Mouse (Mus musculus): Measurements from ENCODE around the gene A930033H14Rik. TPM values are rescaled to one million over a fixed set of nuclear protein-coding genes. Genes with fewer than 3 reads are reported as not detected.

The A930033H14Rik gene
- polyA plus RNA-seq, 1 experiment, result 1.0 TPM

GRCm38 (mm10) chr10:69208705-69209104, 4.2 kb downstream of the A930033H14Rik start:
- 89% methylated on average over 3 of the region's 3 CpGs for WGBS
- Histone ChIP-seq H3K4me1 (ENCODE audit: control insufficient read depth, insufficient read depth, low read length) (peaks cover 6% of the 10 kb centered on the region), H3K4me3 (replicated peaks; ENCODE audit: extremely low read depth, low read depth, low read length) (no peak overlapping the region)
- DNase-seq, result no peak
- TF ChIP-seq CTCF (IDR thresholded peaks at IDR 0.05; ENCODE audit: insufficient read depth, low read length) (no peak), POLR2A (IDR thresholded peaks at IDR 0.05; ENCODE audit: borderline replicate concordance, extremely low read depth, low read depth, low read length) (no peak)

- WGBS, result 82% methylated on average over 15 of the region's 15 CpGs
- no peak for DNase-seq
- no peak overlapping the region for H3K4me3 ChIP-seq (replicated peaks; ENCODE audit: extremely low read depth, low read depth, low read length)
- TF ChIP-seq POLR2A (IDR thresholded peaks at IDR 0.05; ENCODE audit: borderline replicate concordance, extremely low read depth, low read depth, low read length) (no peak), CTCF (IDR thresholded peaks at IDR 0.05; ENCODE audit: insufficient read depth, low read length) (no peak)
- H3K4me1 ChIP-seq (ENCODE audit: control insufficient read depth, insufficient read depth, low read length), result peaks cover 4% of the 10 kb centered on the region; the same call in 1 of the 2 replicates
Observed at GRCm38 (mm10) chr10:69207981-69208630, 4.8 kb downstream of the A930033H14Rik start.

DNA sequence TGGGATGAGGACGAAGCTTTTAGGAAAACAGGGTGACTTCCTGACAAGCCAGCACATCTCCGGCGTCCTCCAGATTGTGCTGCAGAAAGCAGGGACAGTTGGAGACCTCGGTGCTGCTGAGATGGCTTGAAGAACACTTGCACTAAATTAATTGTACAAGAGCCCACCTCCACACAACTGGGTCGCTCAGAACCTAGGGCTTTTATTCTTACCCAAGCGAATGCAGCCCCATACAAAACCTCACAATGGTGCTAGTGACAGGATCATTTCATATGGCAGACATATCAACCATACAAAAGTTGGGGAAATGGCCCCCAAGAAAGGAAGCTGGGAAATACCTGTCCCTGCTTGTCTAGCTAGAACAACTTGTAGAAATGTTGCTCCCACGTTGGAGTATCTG, 5.4 kb downstream of the A930033H14Rik start:
- Histone ChIP-seq H3K4me3 (replicated peaks; ENCODE audit: extremely low read depth, low read depth, low read length) (no peak overlapping the region), H3K4me1 (ENCODE audit: control insufficient read depth, insufficient read depth, low read length) (peaks cover 4% of the 10 kb centered on the region; the same call in 1 of the 2 replicates)
- DNase-seq, result no peak
- TF ChIP-seq POLR2A (IDR thresholded peaks at IDR 0.05; ENCODE audit: borderline replicate concordance, extremely low read depth, low read depth, low read length), result no peak
- TF ChIP-seq CTCF (IDR thresholded peaks at IDR 0.05; ENCODE audit: insufficient read depth, low read length), result no peak
- 76% methylated on average over 7 of the region's 7 CpGs for WGBS

GRCm38 (mm10) chr10:69206081-69206480, 6.8 kb downstream of the A930033H14Rik start:
- no peaks in the 10 kb centered on the region; the same call in 1 of the 2 replicates for H3K4me1 ChIP-seq (ENCODE audit: control insufficient read depth, insufficient read depth, low read length)
- no peak for TF ChIP-seq CTCF (IDR thresholded peaks at IDR 0.05; ENCODE audit: insufficient read depth, low read length)
- no peak for TF ChIP-seq POLR2A (IDR thresholded peaks at IDR 0.05; ENCODE audit: borderline replicate concordance, extremely low read depth, low read depth, low read length)
- H3K4me3 ChIP-seq (replicated peaks; ENCODE audit: extremely low read depth, low read depth, low read length), result no peak overlapping the region
- no peak for DNase-seq
- WGBS, result 71% methylated on average over 6 of the region's 6 CpGs

DNA sequence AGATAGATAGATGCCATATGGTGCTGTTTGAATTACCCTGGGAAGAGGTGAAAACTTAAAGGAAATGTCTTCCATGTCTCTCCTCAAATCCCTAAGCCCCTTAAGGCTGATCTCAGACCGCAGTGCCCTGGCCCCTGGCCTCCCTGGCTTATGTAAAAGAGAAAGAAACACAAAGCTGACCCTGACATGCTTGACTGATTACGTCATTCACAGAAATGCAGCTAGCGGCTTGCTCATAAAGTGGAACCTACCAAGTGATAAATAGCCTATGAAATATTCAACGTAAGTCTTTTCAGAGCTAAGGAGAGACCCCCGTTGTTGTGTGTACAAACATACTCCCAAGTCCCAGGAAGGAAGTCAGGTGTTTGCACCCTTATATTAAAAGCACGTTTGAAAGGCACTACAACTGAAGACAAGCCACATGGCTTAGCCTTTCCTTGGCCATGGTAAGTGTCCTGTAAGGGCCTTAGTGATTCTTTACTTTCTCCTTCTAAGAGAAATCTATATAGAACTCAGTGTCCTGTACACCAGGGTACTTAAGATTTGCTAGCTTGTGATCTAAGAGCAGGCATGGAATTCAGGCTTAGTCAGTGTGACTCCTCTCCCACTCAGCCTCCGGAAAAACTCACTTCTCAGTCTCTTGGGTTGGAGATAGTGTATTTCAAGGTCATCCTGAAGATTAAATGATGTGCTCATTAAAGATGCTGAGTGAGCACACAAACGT, 8.1 kb downstream of the A930033H14Rik start:
- TF ChIP-seq POLR2A (IDR thresholded peaks at IDR 0.05; ENCODE audit: borderline replicate concordance, extremely low read depth, low read depth, low read length) (no peak), CTCF (IDR thresholded peaks at IDR 0.05; ENCODE audit: insufficient read depth, low read length) (no peak)
- DNase-seq, result no peak
- H3K4me3 ChIP-seq (replicated peaks; ENCODE audit: extremely low read depth, low read depth, low read length), result no peak overlapping the region
- H3K4me1 ChIP-seq (ENCODE audit: control insufficient read depth, insufficient read depth, low read length), result no peaks in the 10 kb centered on the region; the same call in 1 of the 2 replicates
- 26% methylated on average over 8 of the region's 8 CpGs for WGBS

GRCm38 (mm10) chr10:69193721-69194120, 19.2 kb downstream of the A930033H14Rik start:
- no peak for DNase-seq
- WGBS, result 91% methylated on average over 10 of the region's 10 CpGs
- TF ChIP-seq CTCF (IDR thresholded peaks at IDR 0.05; ENCODE audit: insufficient read depth, low read length) (no peak), POLR2A (IDR thresholded peaks at IDR 0.05; ENCODE audit: borderline replicate concordance, extremely low read depth, low read depth, low read length) (no peak)
- Histone ChIP-seq H3K4me3 (replicated peaks; ENCODE audit: extremely low read depth, low read depth, low read length) (no peak overlapping the region), H3K4me1 (ENCODE audit: control insufficient read depth, insufficient read depth, low read length) (no peaks in the 10 kb centered on the region)

DNA sequence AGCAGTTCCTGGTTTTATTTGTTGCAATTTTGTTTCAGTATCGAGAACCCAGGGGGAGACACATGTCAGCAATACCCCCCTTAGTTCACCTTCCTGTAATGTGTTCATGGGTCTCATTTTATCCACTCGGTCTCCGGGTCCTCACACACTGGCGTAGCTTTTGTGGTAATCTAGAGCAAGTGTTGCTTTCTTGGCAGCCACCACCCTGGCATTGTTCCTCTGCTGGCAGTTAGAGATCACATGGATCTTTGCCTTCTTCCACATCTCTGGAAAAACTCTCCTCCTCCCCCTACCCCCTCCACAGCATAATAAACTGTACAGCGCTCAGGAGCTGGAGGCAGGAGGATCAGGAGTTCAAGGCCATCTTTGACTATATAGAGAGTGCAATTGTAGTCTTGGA, 20.6 kb downstream of the A930033H14Rik start:
- 67% methylated on average over 5 of the region's 5 CpGs for WGBS
- H3K4me1 ChIP-seq (ENCODE audit: control insufficient read depth, insufficient read depth, low read length), result no peaks in the 10 kb centered on the region
- TF ChIP-seq POLR2A (IDR thresholded peaks at IDR 0.05; ENCODE audit: borderline replicate concordance, extremely low read depth, low read depth, low read length) (no peak), CTCF (IDR thresholded peaks at IDR 0.05; ENCODE audit: insufficient read depth, low read length) (no peak)
- H3K4me3 ChIP-seq (replicated peaks; ENCODE audit: extremely low read depth, low read depth, low read length), result no peak overlapping the region
- no peak for DNase-seq

DNA sequence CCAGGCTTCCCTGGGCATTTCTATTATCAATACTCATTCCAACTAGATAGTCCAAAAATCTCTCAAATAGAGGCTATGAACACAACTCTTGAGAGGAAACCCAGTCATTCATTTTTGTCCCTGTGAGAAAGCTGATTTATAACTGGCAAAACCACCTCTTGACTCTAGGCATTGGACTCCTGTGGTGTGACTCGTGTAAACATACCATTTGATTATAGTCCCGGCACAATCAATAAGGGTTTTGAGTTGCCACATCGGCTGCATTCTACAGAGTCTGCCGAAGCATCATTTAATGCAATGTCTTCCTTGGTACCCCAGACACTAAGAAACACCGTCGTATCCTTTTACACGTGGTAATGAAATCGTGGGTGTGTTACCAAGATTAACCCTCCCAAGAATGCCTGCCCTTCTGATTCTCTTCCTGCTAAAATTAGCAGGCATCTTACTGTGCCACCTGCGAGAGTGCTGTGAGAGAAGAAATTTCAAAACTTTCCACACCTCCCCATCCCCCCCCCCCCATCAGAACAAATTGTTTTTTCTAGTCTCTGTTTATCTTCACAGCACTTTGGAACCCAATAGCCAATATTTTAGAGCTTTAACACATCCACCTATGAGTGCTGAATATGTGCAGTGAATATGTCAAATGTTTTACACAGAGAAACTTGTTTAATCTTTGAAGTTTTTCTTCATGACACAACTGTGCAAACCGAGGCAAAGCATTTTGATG, 22.3 kb downstream of the A930033H14Rik start:
- Histone ChIP-seq H3K4me1 (ENCODE audit: control insufficient read depth, insufficient read depth, low read length) (no peaks in the 10 kb centered on the region), H3K4me3 (replicated peaks; ENCODE audit: extremely low read depth, low read depth, low read length) (no peak overlapping the region)
- 67% methylated on average over 10 of the region's 10 CpGs for WGBS
- DNase-seq, result no peak
- TF ChIP-seq POLR2A (IDR thresholded peaks at IDR 0.05; ENCODE audit: borderline replicate concordance, extremely low read depth, low read depth, low read length) (no peak), CTCF (IDR thresholded peaks at IDR 0.05; ENCODE audit: insufficient read depth, low read length) (no peak)

DNA sequence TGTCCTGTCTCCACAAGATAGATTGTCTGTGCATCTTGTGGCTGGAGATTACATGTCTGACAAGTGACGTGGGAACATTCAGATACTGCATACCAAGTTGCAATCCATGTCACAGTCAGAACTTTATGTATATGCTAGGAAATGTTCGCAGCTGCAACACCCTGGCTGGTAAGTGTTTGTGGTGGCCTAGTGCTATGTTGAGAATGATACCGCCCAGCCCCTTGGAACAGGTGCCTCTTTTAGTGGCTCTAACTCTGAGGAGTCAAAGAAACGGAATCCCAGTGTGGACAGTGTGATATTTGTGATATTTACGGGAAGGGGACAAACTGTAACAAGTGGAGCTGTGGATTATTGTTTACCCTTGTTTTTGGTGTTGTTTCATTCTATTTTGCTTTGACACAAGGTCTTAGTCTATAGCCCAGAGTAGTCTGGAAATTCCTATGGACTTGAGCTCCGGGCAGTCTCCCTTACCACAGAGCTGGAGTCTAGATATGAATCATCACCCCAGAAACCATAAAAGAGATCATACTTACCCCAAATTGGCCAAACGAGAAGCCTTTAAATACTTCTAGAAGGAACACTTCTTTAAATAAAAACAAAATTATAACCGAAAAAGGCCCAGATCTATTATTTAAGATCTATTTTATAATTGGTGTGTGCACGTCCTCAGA, 25.0 kb downstream of the A930033H14Rik start:
- 86% methylated on average over 9 of the region's 9 CpGs for WGBS
- no peak overlapping the region for H3K4me3 ChIP-seq (replicated peaks; ENCODE audit: extremely low read depth, low read depth, low read length)
- TF ChIP-seq CTCF (IDR thresholded peaks at IDR 0.05; ENCODE audit: insufficient read depth, low read length), result no peak
- TF ChIP-seq POLR2A (IDR thresholded peaks at IDR 0.05; ENCODE audit: borderline replicate concordance, extremely low read depth, low read depth, low read length), result no peak
- DNase-seq, result no peak
- no peaks in the 10 kb centered on the region for H3K4me1 ChIP-seq (ENCODE audit: control insufficient read depth, insufficient read depth, low read length)
